Mouse (Mus musculus) ES-Bruce4 (cell line): ENCODE data around the gene Nlgn3. TPM values are rescaled to one million over a fixed set of nuclear protein-coding genes. Genes with fewer than 3 reads are reported as not detected.
A peak's percentile ranks its signal among the peaks of the same experiment; 100 is the strongest.

Experiments
- H3K27ac ChIP-seq: 2 replicates; pipeline ENCODE4 v1.5.1; 2012; ENCODE audit warnings: low read length, inconsistent platforms; ENCODE audit not compliant: insufficient read depth
- H3K27me3 ChIP-seq: 2 replicates; pipeline ENCODE4 v1.6.1; 2012; ENCODE audit warnings: mild to moderate bottlenecking, low read length, inconsistent platforms; ENCODE audit not compliant: control insufficient read depth, poor library complexity, insufficient read depth, severe bottlenecking
- H3K36me3 ChIP-seq: 2 replicates; pipeline ENCODE4 v1.6.1; 2012; ENCODE audit warnings: inconsistent platforms, mild to moderate bottlenecking, low read length, moderate library complexity; ENCODE audit not compliant: control insufficient read depth, poor library complexity, insufficient read depth, severe bottlenecking
- H3K4me1 ChIP-seq: one replicate; pipeline ENCODE4 v1.8.1; 2011; ENCODE audit warnings: low read length; ENCODE audit not compliant: control insufficient read depth, insufficient read depth
- H3K4me3 ChIP-seq: 2 replicates; pipeline ENCODE4 v1.5.1; 2011; ENCODE audit warnings: low read depth, mild to moderate bottlenecking, low read length
- H3K9ac ChIP-seq: 2 replicates; pipeline ENCODE4 v1.6.1; 2012; ENCODE audit warnings: low read depth, mild to moderate bottlenecking, inconsistent platforms; ENCODE audit not compliant: poor library complexity, severe bottlenecking
- H3K9me3 ChIP-seq: replicated peaks from 2 replicates; pipeline ENCODE4 v1.6.1; 2012; ENCODE audit warnings: mild to moderate bottlenecking, low read length, inconsistent platforms; ENCODE audit not compliant: control insufficient read depth, poor library complexity, insufficient read depth, severe bottlenecking
- CTCF ChIP-seq: IDR thresholded peaks from one replicate; pipeline ENCODE4 v1.8.1; 2011; ENCODE audit warnings: low read depth, low read length
- EP300 ChIP-seq: IDR thresholded peaks from 2 replicates; pipeline ENCODE4 v1.6.1; 2011; ENCODE audit warnings: low read depth, low read length; ENCODE audit not compliant: insufficient read depth
- POLR2A ChIP-seq: IDR thresholded peaks from one replicate; pipeline ENCODE4 v1.8.1; 2011; ENCODE audit warnings: low read length; ENCODE audit not compliant: insufficient read depth
- polyA plus RNA-seq: library from polyadenylated mRNA; stranded (reverse); fragments of >200 nt; gene quantifications from 2 replicates; pipeline ENCODE4 v1.2.4, GENCODE M21; 2011; ENCODE audit warnings: low read depth; ENCODE audit not compliant: missing spikeins, insufficient read depth, insufficient read length

Gene Nlgn3
- polyA plus RNA-seq, 1 experiment: 0.58 TPM

- no peaks in the 10 kb centered on the region for H3K27me3 ChIP-seq
- peaks cover 3% of the 10 kb centered on the region for H3K4me1 ChIP-seq
- no peak within 1 kb of the TSS for H3K4me3 ChIP-seq
- H3K9ac ChIP-seq: no peak within 1 kb of the TSS
- no peak within 1 kb of the TSS for H3K27ac ChIP-seq
- no peaks in the 10 kb centered on the region for H3K36me3 ChIP-seq
- TF ChIP-seq CTCF (no peak), EP300 (no peak), POLR2A (no peak)
- H3K9me3 ChIP-seq: no peaks in the 10 kb centered on the region
Observed at GRCm38 (mm10) chrX:101263892-101264291, 35.1 kb upstream of the Nlgn3 start, which contains the start of gene Gm614. Gm614 (minus strand) TSS chrX:101263992.

GRCm38 (mm10) chrX:101266631-101267030, 32.3 kb upstream of the Nlgn3 start:
- H3K27ac ChIP-seq: no peak overlapping the region
- no peak overlapping the region for H3K9ac ChIP-seq
- no peak overlapping the region for H3K4me3 ChIP-seq
- peaks cover 3% of the 10 kb centered on the region for H3K4me1 ChIP-seq
- TF ChIP-seq CTCF: no peak
- no peaks in the 10 kb centered on the region for H3K9me3 ChIP-seq
- H3K27me3 ChIP-seq: no peaks in the 10 kb centered on the region
- no peaks in the 10 kb centered on the region for H3K36me3 ChIP-seq

- Histone ChIP-seq H3K4me1 (no peaks in the 10 kb centered on the region), H3K9ac (no peak within 1 kb of the TSS), H3K36me3 (no peaks in the 10 kb centered on the region), H3K9me3 (no peaks in the 10 kb centered on the region), H3K27ac (no peak within 1 kb of the TSS), H3K4me3 (peak within 1 kb of the TSS; percentile 14; the same call in 1 of the 2 replicates), H3K27me3 (no peaks in the 10 kb centered on the region)
- TF ChIP-seq CTCF (no peak), EP300 (no peak), POLR2A (no peak)
Observed at GRCm38 (mm10) chrX:101268025-101268754, 30.8 kb upstream of the Nlgn3 start, which contains the start of gene Il2rg. Il2rg (minus strand) TSS chrX:101268255.

DNA sequence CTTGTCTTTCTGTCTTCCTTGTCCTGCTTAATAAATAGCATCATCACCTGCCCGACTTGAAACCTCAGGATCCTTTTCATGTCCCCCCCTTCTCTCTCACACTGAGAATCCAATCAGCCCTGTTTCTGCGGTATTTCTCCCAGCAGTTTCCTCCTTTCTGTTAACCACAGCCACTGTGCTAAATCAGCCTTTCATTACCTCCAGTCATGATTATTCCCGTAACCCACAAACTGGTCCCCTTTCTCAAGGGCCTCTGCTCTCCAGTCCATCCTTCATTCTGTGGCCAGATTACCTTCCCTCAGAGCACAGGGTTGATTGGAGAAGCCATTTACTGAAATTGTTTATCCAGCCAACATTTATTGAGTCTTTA, 30.2 kb upstream of the Nlgn3 start, which contains the start of gene Gm20489:
Gene Gm20489 (minus strand): TSS at position 269 of the 370 bp plus-strand sequence.
- no peaks in the 10 kb centered on the region for H3K9me3 ChIP-seq
- H3K27me3 ChIP-seq: no peaks in the 10 kb centered on the region
- no peak within 1 kb of the TSS for H3K27ac ChIP-seq
- TF ChIP-seq CTCF (no peak), EP300 (no peak), POLR2A (no peak)
- H3K36me3 ChIP-seq: no peaks in the 10 kb centered on the region
- H3K4me1 ChIP-seq: no peaks in the 10 kb centered on the region
- H3K9ac ChIP-seq: no peak within 1 kb of the TSS
- peak within 1 kb of the TSS; percentile 14; the same call in 1 of the 2 replicates for H3K4me3 ChIP-seq

GRCm38 (mm10) chrX:101273410-101273809, 25.6 kb upstream of the Nlgn3 start:
- TF ChIP-seq CTCF: no peak
- TF ChIP-seq EP300: no peak
- TF ChIP-seq POLR2A: no peak

More at GRCm38 (mm10) chrX:101273410-101273809, 25.6 kb upstream of the Nlgn3 start:
- Histone ChIP-seq H3K27me3 (no peaks in the 10 kb centered on the region), H3K4me1 (no peaks in the 10 kb centered on the region), H3K9ac (peak overlapping the region; percentile 76), H3K4me3 (peak overlapping the region; percentile 48), H3K36me3 (peaks cover 9% of the 10 kb centered on the region), H3K9me3 (no peaks in the 10 kb centered on the region), H3K27ac (peak overlapping the region; percentile 76)
